Mouse (Mus musculus) frontal cortex, adult (tissue): ENCODE results near the gene Slc39a1.

Source experiments
- ATAC-seq: cut with Nextera tagmentation; 2 replicates; pipeline ENCODE4 v1.9.2; 2017; ENCODE audit warnings: mild to moderate bottlenecking, moderate library complexity, mixed read lengths; ENCODE audit not compliant: low TSS enrichment

The Slc39a1 gene

GRCm38 (mm10) chr3:90294651-90295050 lies 46.7 kb downstream of the Slc39a1 start:
- ATAC-seq, result no peak
